Mouse (Mus musculus): ENCODE measurements around the gene Gtf2ird1.
"Not testable (repeated sequence)": the region's sequence is repeated elsewhere in the genome, so short reads cannot be mapped to it uniquely, and the experiment has no call there.

The Gtf2ird1 gene

DNA sequence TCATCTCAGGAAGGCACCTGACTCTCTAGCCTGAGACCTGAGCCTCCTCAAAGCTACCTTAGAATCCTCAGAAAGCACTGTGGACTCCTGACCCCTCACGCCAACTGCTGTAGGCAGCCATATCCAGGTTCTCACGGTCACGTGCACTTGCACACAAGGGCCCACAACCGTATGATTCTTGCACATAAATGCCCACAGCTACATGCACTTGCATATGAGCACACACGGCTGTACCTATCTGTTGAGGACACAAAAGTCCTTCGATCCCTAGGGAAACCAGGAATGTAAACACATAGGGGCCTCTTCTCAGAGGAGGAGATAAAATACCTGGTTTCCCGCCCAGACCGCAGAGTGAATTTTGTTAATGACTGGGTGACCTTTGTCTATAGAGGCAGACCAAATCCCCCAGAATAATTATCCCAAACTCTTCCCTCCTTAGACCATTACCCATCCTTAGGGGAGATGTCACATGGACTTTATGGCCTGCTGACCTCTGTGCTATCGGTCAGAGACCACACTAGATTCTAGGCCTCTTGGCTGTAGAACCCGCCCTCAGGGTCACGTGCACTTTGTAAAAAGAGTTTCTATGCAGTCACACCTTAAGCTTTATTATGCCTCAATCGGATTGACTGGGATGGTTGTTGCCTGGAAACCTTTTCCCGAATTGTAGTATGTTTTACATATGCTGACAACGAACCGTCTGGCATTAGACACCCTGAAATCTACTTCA is 58.9 kb downstream of the Gtf2ird1 start:
- DNase-seq, result no peak

DNA sequence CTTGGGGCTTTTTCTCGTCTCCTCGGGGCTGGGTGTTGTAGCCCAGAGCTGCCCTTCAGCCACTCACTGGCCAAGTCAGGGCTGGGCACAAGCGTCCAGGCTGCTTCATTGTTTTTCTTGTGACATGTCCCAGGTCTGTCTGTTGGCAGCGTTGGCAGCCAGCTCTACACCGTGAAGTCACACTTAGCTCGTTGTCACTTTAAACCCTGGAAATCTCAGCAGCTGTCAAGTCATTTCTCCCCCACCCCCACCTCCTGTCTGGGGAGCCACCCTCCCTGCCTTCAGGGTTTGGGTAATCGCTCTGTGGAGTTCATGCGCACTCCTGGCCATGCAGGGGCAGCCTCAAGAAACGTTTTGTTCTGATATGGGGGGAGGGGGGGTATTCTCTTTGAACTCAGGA is 60.0 kb downstream of the Gtf2ird1 start:
- DNase-seq, result no peak

- DNase-seq, result peak; percentile 23
Measured at GRCm38 (mm10) chr5:134394624-134395023, 61.9 kb downstream of the Gtf2ird1 start.

DNA sequence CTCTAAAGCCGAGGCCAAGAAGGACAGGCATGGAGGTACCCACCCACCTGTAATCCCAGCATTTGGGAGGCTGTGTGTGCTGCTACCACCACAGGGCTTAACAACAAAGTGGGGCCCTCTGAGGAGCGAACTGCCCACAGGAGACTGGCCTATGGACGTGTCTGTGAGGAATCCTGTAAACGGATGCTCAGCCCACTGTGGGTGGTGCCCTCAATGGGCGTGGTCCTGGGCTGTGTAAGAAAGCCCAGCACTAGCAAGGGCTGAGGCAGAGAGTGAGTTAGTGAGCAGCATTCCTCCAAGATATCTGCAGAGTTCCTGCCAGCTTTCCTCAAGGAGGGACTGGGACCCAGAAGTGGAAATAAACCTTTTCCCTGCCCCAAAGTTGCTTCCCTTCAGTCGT is 62.9 kb downstream of the Gtf2ird1 start:
- peak; percentile 15 for DNase-seq

- peak; percentile 83 for DNase-seq
Measured at GRCm38 (mm10) chr5:134385106-134385505, 71.4 kb downstream of the Gtf2ird1 start.

DNA sequence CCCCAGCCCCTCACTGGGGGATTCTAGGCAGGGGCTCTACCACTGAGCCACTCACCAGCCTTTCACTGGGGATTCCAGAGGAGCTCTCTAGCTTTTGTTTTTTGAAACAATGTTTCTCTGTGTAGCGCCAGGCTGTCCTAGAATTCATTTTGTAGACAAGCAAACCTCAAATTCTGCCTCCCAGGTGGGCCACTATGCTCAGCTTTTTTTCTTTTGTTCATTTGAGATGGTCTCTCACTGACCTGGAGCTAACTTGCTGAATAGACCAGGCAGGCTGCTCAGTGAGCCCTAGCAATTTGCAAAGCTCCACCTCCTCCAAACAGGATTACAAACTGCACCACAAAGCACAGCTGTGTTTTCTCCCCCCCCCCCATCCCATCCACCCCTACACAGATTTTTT is 81.3 kb downstream of the Gtf2ird1 start:
- DNase-seq, result no peak

GRCm38 (mm10) chr5:134374546-134374945 is 82.0 kb downstream of the Gtf2ird1 start:
- peak; percentile 39 for DNase-seq

DNA sequence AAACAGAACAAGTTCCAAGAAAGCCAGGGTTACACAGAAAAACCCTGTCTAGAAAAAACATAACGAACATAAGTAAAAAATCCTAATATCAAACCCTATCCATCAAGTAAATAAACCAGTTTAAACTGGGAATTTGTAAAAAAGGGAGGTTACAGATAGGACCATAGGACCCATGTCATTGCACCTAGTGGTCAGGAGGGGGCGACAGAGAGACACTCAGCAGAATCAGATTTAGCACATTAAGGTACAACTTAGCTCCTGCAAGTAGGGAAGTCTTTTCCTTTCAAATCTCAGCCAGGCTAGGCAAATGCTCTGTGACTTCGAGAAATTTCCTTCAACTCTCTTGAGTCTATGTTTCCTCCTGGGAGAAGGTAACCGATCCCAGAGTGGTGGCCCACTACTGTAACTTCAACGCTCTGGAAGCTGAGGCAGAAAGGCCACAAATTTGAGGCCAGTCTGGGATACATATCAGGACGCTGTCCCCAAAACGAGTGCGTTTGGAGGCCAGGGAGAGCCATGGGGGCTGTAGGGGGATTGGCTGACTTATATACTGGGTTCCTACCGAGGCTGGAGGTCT is 82.5 kb downstream of the Gtf2ird1 start:
- peak; percentile 65 for DNase-seq

- DNase-seq, result no peak
Measured at GRCm38 (mm10) chr5:134372926-134373658, 83.4 kb downstream of the Gtf2ird1 start.

DNA sequence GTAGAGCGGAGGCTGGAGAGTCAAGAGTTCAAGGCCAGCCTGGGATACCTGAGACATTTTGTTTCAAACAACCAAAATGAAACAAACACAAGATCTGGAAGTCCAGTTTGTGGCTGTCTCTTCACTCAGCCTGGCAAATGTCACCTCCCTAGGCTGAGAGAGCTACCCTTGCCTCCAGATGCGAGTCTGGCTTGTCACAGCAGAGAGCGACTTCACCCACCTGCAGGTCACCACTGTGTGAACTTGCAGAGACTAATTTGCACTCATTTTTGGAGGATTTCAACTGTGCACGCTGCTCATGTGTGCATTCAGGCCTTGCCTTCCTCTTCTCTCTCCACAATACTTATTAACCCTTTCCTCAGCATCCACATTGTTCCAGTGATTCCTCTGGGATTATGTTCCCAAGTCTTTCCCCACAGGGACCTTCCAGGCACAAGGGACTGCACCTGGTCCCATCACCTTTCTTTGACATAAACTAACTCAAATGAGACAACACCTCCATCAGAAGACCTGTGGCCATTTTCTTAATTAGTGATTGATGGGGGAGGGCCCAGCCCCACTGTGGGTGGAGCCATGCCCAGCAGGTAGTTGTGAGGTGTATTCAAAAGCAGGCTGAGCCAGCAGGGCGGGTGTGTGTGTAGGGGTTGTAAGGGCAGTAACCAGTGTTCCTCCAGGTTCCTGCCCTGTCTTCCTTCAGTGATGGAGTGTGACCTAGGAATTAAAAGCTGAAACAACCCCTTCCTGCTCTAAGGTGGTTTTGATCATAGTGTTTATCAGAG is 84.8 kb downstream of the Gtf2ird1 start:
- DNase-seq, result no peak

DNA sequence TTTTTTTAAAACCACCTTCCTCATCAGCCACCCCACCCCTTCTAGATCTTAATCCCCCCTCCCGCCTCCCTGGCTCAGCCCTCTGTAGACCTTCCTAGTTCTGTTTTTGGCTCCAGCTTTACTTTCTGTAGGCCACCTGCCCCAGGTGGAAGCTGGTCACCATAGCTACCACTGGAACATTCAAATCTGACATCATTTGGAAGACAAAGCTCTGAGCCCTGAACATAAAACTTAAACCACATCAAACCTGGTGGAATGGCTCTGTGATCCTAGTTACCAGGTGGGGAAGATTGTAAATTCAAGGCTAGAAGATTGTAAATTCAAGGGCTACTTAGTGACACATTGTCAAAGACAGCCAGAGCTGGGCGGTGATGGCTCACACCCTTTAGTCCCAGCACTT is 85.7 kb downstream of the Gtf2ird1 start:
- no peak for DNase-seq

DNA sequence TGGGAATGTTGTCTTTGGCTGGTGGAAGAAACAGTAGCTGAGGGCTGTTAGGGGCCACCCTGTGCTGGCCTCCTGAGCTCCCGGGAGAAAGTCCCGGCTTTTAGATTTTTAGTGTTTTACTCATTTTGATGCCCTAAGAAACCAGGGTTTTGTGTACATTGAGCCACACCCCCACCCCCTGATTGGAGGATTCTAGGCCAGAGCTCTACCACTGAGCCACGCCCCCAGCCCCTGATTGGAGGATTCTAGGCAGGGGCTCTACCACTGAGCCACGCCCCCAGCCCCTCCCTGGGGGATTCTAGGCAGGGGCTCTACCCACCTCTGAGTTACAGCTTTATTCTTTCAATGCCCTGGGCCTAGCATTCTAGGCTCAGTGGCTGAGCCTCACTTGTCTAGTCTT is 97.4 kb downstream of the Gtf2ird1 start:
- no peak for DNase-seq

DNA sequence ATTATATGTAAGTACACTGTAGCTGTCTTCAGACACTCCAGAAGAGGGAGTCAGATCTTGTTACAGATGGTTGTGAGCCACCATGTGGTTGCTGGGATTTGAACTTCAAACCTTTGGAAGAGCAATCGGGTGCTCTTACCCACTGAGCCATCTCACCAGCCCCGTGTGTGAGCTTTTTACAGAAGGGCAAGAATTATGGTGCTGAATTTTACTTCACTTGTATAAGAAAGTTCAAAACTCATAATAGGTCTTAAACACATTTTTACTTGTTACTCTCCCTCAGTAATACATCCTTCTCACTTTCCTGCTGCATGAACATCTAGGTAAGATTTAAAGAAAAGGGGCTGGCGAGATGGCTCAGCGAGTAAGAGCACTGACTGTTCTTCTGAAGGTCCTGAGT is 101.1 kb downstream of the Gtf2ird1 start:
- DNase-seq, result not testable (repeated sequence)

DNA sequence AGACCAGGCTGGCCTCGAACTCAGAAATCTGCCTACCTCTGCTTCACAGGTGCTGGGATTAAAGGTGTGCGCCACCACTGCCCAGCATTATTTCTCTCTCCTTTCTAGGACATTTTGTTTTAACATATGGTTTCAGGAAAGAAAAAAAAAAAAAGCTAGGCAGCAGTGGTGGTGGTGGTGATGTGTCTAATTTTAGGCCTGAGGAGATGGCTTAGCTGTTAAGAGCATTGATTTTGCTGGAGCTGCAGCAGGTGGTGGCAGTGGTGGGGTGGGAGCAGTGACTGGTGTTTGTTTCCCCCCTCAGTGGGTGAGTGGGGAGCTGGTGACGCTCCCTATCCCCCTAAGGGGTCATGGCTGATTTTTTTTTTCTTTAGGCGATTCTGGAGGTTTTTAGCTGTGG is 103.4 kb downstream of the Gtf2ird1 start:
- DNase-seq, result no peak

- DNase-seq, result no peak
Measured at GRCm38 (mm10) chr5:134352527-134353001, 104.0 kb downstream of the Gtf2ird1 start.

DNA sequence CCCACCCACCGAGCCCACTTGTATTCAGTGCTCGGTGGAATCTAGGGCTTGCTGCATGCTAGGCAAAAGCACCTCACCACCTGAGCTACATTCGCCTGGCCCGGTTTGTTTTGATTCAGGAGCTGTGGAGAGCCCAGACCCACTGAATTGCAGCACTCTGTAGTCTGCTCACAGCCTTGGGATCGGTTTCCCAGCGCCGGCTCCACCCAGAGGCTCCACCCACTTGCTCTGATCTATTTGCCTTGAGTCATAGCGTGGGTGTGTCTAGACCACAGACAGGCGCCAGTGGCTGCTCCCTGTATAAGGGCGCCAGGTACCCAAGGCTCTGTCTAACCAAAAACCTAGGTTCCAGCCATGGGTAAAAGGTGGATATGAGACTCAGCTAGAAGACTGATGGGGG is 105.9 kb downstream of the Gtf2ird1 start:
- DNase-seq, result peak; percentile 48

- no peak for DNase-seq
Measured at GRCm38 (mm10) chr5:134347066-134347465, 109.5 kb downstream of the Gtf2ird1 start.

DNA sequence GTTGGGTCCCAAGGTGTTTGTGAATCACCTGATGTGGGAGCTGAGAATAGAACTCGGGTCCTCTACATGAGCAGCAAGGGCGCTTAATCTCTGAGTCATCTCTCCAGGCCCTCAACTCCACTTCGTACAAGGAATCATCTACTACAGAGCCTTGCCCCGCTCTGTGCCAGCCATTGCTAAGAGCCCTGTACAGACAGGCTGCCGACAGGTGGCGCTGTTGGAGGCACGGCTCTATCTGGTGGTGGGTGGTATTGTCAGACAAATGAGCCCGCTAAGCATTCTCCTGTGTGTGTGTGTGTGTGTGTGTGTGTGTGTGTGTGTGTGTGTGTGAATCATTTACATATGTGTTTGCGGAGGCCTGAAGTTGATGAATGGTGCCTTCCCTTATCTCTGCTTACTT is 111.1 kb downstream of the Gtf2ird1 start:
- no peak for DNase-seq

- no peak for DNase-seq
Measured at GRCm38 (mm10) chr5:134344076-134344475, 112.4 kb downstream of the Gtf2ird1 start.

DNA sequence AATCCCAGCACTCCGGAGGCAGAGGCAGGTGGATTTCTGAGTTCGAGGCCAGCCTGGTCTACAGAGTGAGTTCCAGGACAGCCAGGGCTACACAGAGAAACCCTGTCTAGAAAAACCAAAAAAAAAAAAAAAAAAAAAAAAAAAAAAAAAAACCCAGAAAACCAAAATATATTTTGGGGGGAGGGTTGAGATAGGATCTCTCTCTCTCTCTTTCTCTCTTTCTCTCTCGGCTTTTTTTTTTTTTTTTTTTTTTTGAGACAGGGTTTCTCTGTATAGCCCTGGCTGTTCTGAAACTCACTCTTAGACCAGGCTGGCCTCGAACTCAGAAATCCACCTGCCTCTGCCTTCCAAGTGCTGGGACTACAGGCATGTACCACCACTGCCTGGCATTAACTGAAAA is 113.0 kb downstream of the Gtf2ird1 start:
- DNase-seq, result not testable (repeated sequence)

GRCm38 (mm10) chr5:134342503-134343205 is 113.9 kb downstream of the Gtf2ird1 start:
- no peak for DNase-seq

- no peak for DNase-seq
Measured at GRCm38 (mm10) chr5:134341721-134342120, 114.8 kb downstream of the Gtf2ird1 start.

Data from kidney, adult 18-20 months (tissue).